ENCODE assay signal across 7 mouse cellular contexts in genomic region chr10:93589281-93589848, GRCm38 (mm10). TPM values are rescaled to one million over a fixed set of nuclear protein-coding genes. Genes with fewer than 3 reads are reported as not detected.
DNase-seq lines count a peak whose midpoint lies in the region; ATAC-seq and TF ChIP-seq lines count a peak whose summit lies in the region.

Gene Snrpf, minus strand, starts transcription at chr10:93589706.

- peak within 1 kb of the TSS; percentile 98 for H3K27ac ChIP-seq in embryonic facial prominence, embryonic 10.5 days (replicated peaks)
- peak within 1 kb of the TSS; percentile 68 for H3K27ac ChIP-seq in intestine, postnatal 0 days (ENCODE audit: low read depth, low read length)
- peak within 1 kb of the TSS; percentile 84 for H3K27ac ChIP-seq in midbrain, embryonic 12.5 days (replicated peaks)
- no peak within 1 kb of the TSS for H3K27ac ChIP-seq in small intestine, adult 2 months (ENCODE audit: insufficient read depth, low read depth, low read length)

- no peaks in the 10 kb centered on the region for H3K9me3 ChIP-seq in embryonic facial prominence, embryonic 10.5 days
- no peaks in the 10 kb centered on the region for H3K9me3 ChIP-seq in intestine, postnatal 0 days (ENCODE audit: control insufficient read depth)
- H3K9me3 ChIP-seq in midbrain, embryonic 12.5 days: no peaks in the 10 kb centered on the region

- under 1% methylated on average over 63 of the region's 63 CpGs for WGBS in embryonic facial prominence, embryonic 10.5 days
- WGBS in intestine, postnatal 0 days: 1% methylated on average over 63 of the region's 63 CpGs
- under 1% methylated on average over 62 of the region's 63 CpGs for WGBS in midbrain, embryonic 12.5 days
- WGBS in small intestine, adult 2 months: under 1% methylated on average over 63 of the region's 63 CpGs

- intact Hi-C loops in left cerebral cortex, postnatal 4 days (cut with DNase I): loop anchor here (10.0 kb wide), 1 partner anchor 105 kb away; the partner anchor contains the start of gene Hal

- 0 out of 2 replicates have a peak, but pooled peaks cover 3% of the 10 kb centered on the region for H3K27me3 ChIP-seq in embryonic facial prominence, embryonic 10.5 days (replicated peaks; ENCODE audit: low read depth, poor library complexity, severe bottlenecking)
- no peaks in the 10 kb centered on the region for H3K27me3 ChIP-seq in intestine, postnatal 0 days (replicated peaks; ENCODE audit: control insufficient read depth, insufficient read depth, low read length)
- 0 out of 2 replicates have a peak, but pooled peaks cover 10% of the 10 kb centered on the region for H3K27me3 ChIP-seq in midbrain, embryonic 12.5 days
- no peaks in the 10 kb centered on the region for H3K27me3 ChIP-seq in small intestine, adult 2 months (ENCODE audit: control insufficient read depth, insufficient read depth, low read length)

- ATAC-seq in intestine, postnatal 0 days: peak; percentile 90
- ATAC-seq in midbrain, embryonic 12.5 days (ENCODE audit: low FRiP score, low read depth): peak; percentile 89

- peaks cover 18% of the 10 kb centered on the region for H3K4me1 ChIP-seq in embryonic facial prominence, embryonic 10.5 days
- H3K4me1 ChIP-seq in intestine, postnatal 0 days (replicated peaks; ENCODE audit: control insufficient read depth, insufficient read depth, low read length): no peaks in the 10 kb centered on the region; the same call in 1 of the 2 replicates
- H3K4me1 ChIP-seq in midbrain, embryonic 12.5 days: peaks cover 19% of the 10 kb centered on the region
- H3K4me1 ChIP-seq in small intestine, adult 2 months (ENCODE audit: control insufficient read depth, insufficient read depth, insufficient read length, low read length): no peaks in the 10 kb centered on the region

- peak within 1 kb of the TSS; percentile 84 for H3K4me2 ChIP-seq in intestine, postnatal 0 days (replicated peaks; ENCODE audit: low read depth)
- H3K4me2 ChIP-seq in midbrain, embryonic 12.5 days (replicated peaks): peak within 1 kb of the TSS; percentile 85

- H3K9ac ChIP-seq in intestine, postnatal 0 days (ENCODE audit: low read depth, low read length): peak within 1 kb of the TSS; percentile 77
- H3K9ac ChIP-seq in midbrain, embryonic 12.5 days (replicated peaks): peak within 1 kb of the TSS; percentile 82

- H3K4me3 ChIP-seq in embryonic facial prominence, embryonic 10.5 days: peak within 1 kb of the TSS; percentile 93
- peak within 1 kb of the TSS; percentile 72 for H3K4me3 ChIP-seq in intestine, postnatal 0 days (ENCODE audit: low read depth, low read length)
- peak within 1 kb of the TSS; percentile 87 for H3K4me3 ChIP-seq in midbrain, embryonic 12.5 days
- H3K4me3 ChIP-seq in small intestine, adult 2 months (ENCODE audit: low read depth, low read length): peak within 1 kb of the TSS; percentile 89

- TF ChIP-seq CTCF in intestine, postnatal 0 days (IDR thresholded peaks at IDR 0.05; ENCODE audit: low read depth): no peak
- no peak for TF ChIP-seq CTCF in small intestine, adult 2 months (IDR thresholded peaks at IDR 0.05; ENCODE audit: extremely low read depth, insufficient read length, insufficient replicate concordance, low read depth, low read length)

- peaks cover 36% of the 10 kb centered on the region for H3K36me3 ChIP-seq in embryonic facial prominence, embryonic 10.5 days (replicated peaks)
- H3K36me3 ChIP-seq in intestine, postnatal 0 days (ENCODE audit: control insufficient read depth, insufficient read depth): no peaks in the 10 kb centered on the region
- peaks cover 27% of the 10 kb centered on the region for H3K36me3 ChIP-seq in midbrain, embryonic 12.5 days
- peaks cover 3% of the 10 kb centered on the region for H3K36me3 ChIP-seq in small intestine, adult 2 months (ENCODE audit: control insufficient read depth, insufficient read depth, low read length)

- peak; percentile 93 for DNase-seq in adrenal gland, postnatal 10 days
- peak; percentile 93 for DNase-seq in embryonic facial prominence, embryonic 10.5 days (ENCODE audit: low spot score)
- peak; percentile 71 for DNase-seq in gonadal fat pad, adult 2 months (ENCODE audit: low read depth)
- peak; percentile 89 for DNase-seq in left cerebral cortex, postnatal 4 days

- TF ChIP-seq POLR2A in small intestine, adult 2 months (IDR thresholded peaks at IDR 0.05; ENCODE audit: low read depth, low read length): peak; percentile 33; the same call in 1 of the 2 replicates

RNA-seq across cellular contexts. Expression of gene Snrpf, which starts in this region (rescaled TPM):
- total RNA-seq in adrenal gland, postnatal 10 days (2021): 10 to 100 TPM; 19.0 to 21.0 TPM
- 189 TPM in 2 replicates for polyA plus RNA-seq in embryonic facial prominence, embryonic 10.5 days (2016; fragmentation: Nextera tagmentation; extraction: Ambion mirVana)
- polyA plus RNA-seq in gonadal fat pad, adult 2 months (2012; rRNA removed): 12.8 and 21.0 TPM in 2 replicates
- polyA plus RNA-seq in intestine, postnatal 0 days (2015; fragmentation: Nextera tagmentation; extraction: Ambion mirVana): 56.1 and 57.9 TPM in 2 replicates
- total RNA-seq in left cerebral cortex, postnatal 4 days (2021): 10 to 100 TPM; 16.5 to 17.1 TPM
- 126 and 129 TPM in 2 replicates for polyA plus RNA-seq in midbrain, embryonic 12.5 days (2016; fragmentation: Nextera tagmentation; extraction: Ambion mirVana)
- 31.3 and 38.6 TPM in 2 replicates for polyA plus RNA-seq in small intestine, adult 2 months (2012; rRNA removed)
